Mouse (Mus musculus) neural tube, embryonic 15.5 days (tissue): ENCODE results near the gene Arl14. TPM values are rescaled to one million over a fixed set of nuclear protein-coding genes. Genes with fewer than 3 reads are reported as not detected.

Experiments
- ATAC-seq: fragments of 200-750 bp; cut with Nextera tagmentation; 2 replicates; pipeline ENCODE4 v1.8.0; 2017; ENCODE audit warnings: mild to moderate bottlenecking, moderate TSS enrichment, moderate library complexity; ENCODE audit not compliant: low FRiP score
- H3K27ac ChIP-seq: fragments of 300-500 bp; sonication (generic); replicated peaks from 2 replicates; pipeline ENCODE4 v1.5.1; 2015; ENCODE audit warnings: mild to moderate bottlenecking, inconsistent platforms
- H3K27me3 ChIP-seq: fragments of 300-500 bp; sonication (generic); replicated peaks from 2 replicates; pipeline ENCODE4 v1.6.1; 2015; ENCODE audit warnings: inconsistent platforms
- H3K36me3 ChIP-seq: fragments of 300-500 bp; sonication (generic); 2 replicates; pipeline ENCODE4 v1.6.1; 2015; ENCODE audit warnings: inconsistent platforms
- H3K4me1 ChIP-seq: fragments of 300-500 bp; sonication (generic); 2 replicates; pipeline ENCODE4 v1.6.1; 2015; ENCODE audit warnings: inconsistent platforms
- H3K4me2 ChIP-seq: fragments of 300-500 bp; sonication (generic); 2 replicates; pipeline ENCODE4 v1.6.1; 2015; ENCODE audit warnings: inconsistent platforms, mild to moderate bottlenecking, moderate library complexity
- H3K4me3 ChIP-seq: fragments of 300-500 bp; sonication (generic); replicated peaks from 2 replicates; pipeline ENCODE4 v1.5.1; 2015; ENCODE audit warnings: mild to moderate bottlenecking, inconsistent platforms
- H3K9ac ChIP-seq: fragments of 300-500 bp; sonication (generic); replicated peaks from 2 replicates; pipeline ENCODE4 v1.6.1; 2015; ENCODE audit warnings: mild to moderate bottlenecking, inconsistent platforms
- H3K9me3 ChIP-seq: fragments of 300-500 bp; sonication (generic); replicated peaks from 2 replicates; pipeline ENCODE4 v1.6.1; 2016; ENCODE audit warnings: inconsistent platforms
- WGBS: fragments of 180-500 bp; shearing (Covaris S2); methylation state at CpG from one replicate; pipeline ENCODE4 v1.1.7; 2015; ENCODE audit warnings: mixed read lengths; 5-methylcytosine and 5-hydroxymethylcytosine counted together
- polyA plus RNA-seq: library from polyadenylated mRNA; unstranded; fragments of >200 nt; fragmentation: Nextera tagmentation; extraction: Ambion mirVana; gene quantifications from 2 replicates; pipeline ENCODE4 v1.2.1, GENCODE M21; 2015

The Arl14 gene
- polyA plus RNA-seq: not detected in 2 replicates

GRCm38 (mm10) chr3:69221806-69222501 lies at the start of gene Arl14:
Gene Arl14, plus strand, starts transcription at chr3:69222419.
- H3K9ac ChIP-seq: no peak within 1 kb of the TSS
- H3K27me3 ChIP-seq: no peaks in the 10 kb centered on the region
- no peaks in the 10 kb centered on the region for H3K9me3 ChIP-seq
- no peak within 1 kb of the TSS for H3K4me2 ChIP-seq
- 83% methylated on average over 8 of the region's 8 CpGs for WGBS
- no peaks in the 10 kb centered on the region for H3K36me3 ChIP-seq
- no peak within 1 kb of the TSS for H3K27ac ChIP-seq
- no peak for ATAC-seq
- no peaks in the 10 kb centered on the region for H3K4me1 ChIP-seq
- no peak within 1 kb of the TSS for H3K4me3 ChIP-seq

GRCm38 (mm10) chr3:69175229-69175628 lies 47.0 kb upstream of the Arl14 start:
- Histone ChIP-seq H3K4me2 (no peak overlapping the region), H3K9me3 (no peaks in the 10 kb centered on the region), H3K36me3 (no peaks in the 10 kb centered on the region), H3K27ac (no peak overlapping the region), H3K9ac (no peak overlapping the region), H3K4me1 (peaks cover 6% of the 10 kb centered on the region; the same call in 1 of the 2 replicates), H3K4me3 (no peak overlapping the region), H3K27me3 (no peaks in the 10 kb centered on the region)
- WGBS: 11% methylated on average over 1 of the region's 1 CpGs
- no peak for ATAC-seq

GRCm38 (mm10) chr3:69177168-69177797 lies 44.9 kb upstream of the Arl14 start:
- ATAC-seq: no peak
- Histone ChIP-seq H3K9ac (no peak overlapping the region), H3K9me3 (no peaks in the 10 kb centered on the region), H3K27ac (no peak overlapping the region), H3K4me3 (no peak overlapping the region), H3K4me2 (no peak overlapping the region), H3K4me1 (peaks cover 6% of the 10 kb centered on the region; the same call in 1 of the 2 replicates), H3K36me3 (no peaks in the 10 kb centered on the region), H3K27me3 (no peaks in the 10 kb centered on the region)
- 63% methylated on average over 15 of the region's 15 CpGs for WGBS

GRCm38 (mm10) chr3:69177914-69178313 lies 44.3 kb upstream of the Arl14 start:
- H3K4me3 ChIP-seq: no peak overlapping the region
- H3K27ac ChIP-seq: no peak overlapping the region
- H3K9ac ChIP-seq: no peak overlapping the region
- H3K27me3 ChIP-seq: no peaks in the 10 kb centered on the region
- no peaks in the 10 kb centered on the region for H3K9me3 ChIP-seq
- 0 out of 2 replicates have a peak overlapping the region, but pooled peaks have one; percentile 9 for H3K4me2 ChIP-seq
- ATAC-seq: no peak
- no peaks in the 10 kb centered on the region for H3K36me3 ChIP-seq
- H3K4me1 ChIP-seq: peaks cover 6% of the 10 kb centered on the region; the same call in 1 of the 2 replicates

- Histone ChIP-seq H3K9me3 (no peaks in the 10 kb centered on the region), H3K4me1 (peaks cover 6% of the 10 kb centered on the region; the same call in 1 of the 2 replicates), H3K27me3 (no peaks in the 10 kb centered on the region), H3K36me3 (no peaks in the 10 kb centered on the region), H3K4me3 (no peak overlapping the region), H3K4me2 (0 out of 2 replicates have a peak overlapping the region, but pooled peaks have one; percentile 9), H3K27ac (no peak overlapping the region), H3K9ac (no peak overlapping the region)
- peak; percentile 73; the same call in 1 of the 2 replicates for ATAC-seq
- 39% methylated on average over 14 of the region's 14 CpGs for WGBS
Measured at GRCm38 (mm10) chr3:69178365-69179004, 43.7 kb upstream of the Arl14 start.

- H3K9me3 ChIP-seq: no peaks in the 10 kb centered on the region
- no peak overlapping the region for H3K4me3 ChIP-seq
- no peaks in the 10 kb centered on the region for H3K36me3 ChIP-seq
- H3K9ac ChIP-seq: no peak overlapping the region
- H3K4me1 ChIP-seq: peaks cover 6% of the 10 kb centered on the region; the same call in 1 of the 2 replicates
- H3K27me3 ChIP-seq: no peaks in the 10 kb centered on the region
- WGBS: 90% methylated on average over 8 of the region's 8 CpGs
- H3K4me2 ChIP-seq: no peak overlapping the region
- no peak overlapping the region for H3K27ac ChIP-seq
- ATAC-seq: no peak
Measured at GRCm38 (mm10) chr3:69181531-69181930, 40.7 kb upstream of the Arl14 start.

GRCm38 (mm10) chr3:69182225-69182624 lies 40.0 kb upstream of the Arl14 start:
- Histone ChIP-seq H3K4me1 (peaks cover 6% of the 10 kb centered on the region; the same call in 1 of the 2 replicates), H3K9me3 (no peaks in the 10 kb centered on the region), H3K27me3 (no peaks in the 10 kb centered on the region), H3K27ac (no peak overlapping the region), H3K36me3 (no peaks in the 10 kb centered on the region), H3K9ac (no peak overlapping the region), H3K4me3 (no peak overlapping the region), H3K4me2 (no peak overlapping the region)
- no peak for ATAC-seq

GRCm38 (mm10) chr3:69185244-69185643 lies 37.0 kb upstream of the Arl14 start:
- H3K9ac ChIP-seq: no peak overlapping the region
- H3K4me3 ChIP-seq: no peak overlapping the region
- H3K27ac ChIP-seq: no peak overlapping the region
- no peaks in the 10 kb centered on the region for H3K27me3 ChIP-seq
- 86% methylated on average over 7 of the region's 7 CpGs for WGBS
- no peak overlapping the region for H3K4me2 ChIP-seq
- no peaks in the 10 kb centered on the region for H3K36me3 ChIP-seq
- H3K4me1 ChIP-seq: no peaks in the 10 kb centered on the region
- ATAC-seq: no peak
- no peaks in the 10 kb centered on the region for H3K9me3 ChIP-seq

- Histone ChIP-seq H3K4me1 (no peaks in the 10 kb centered on the region), H3K4me2 (no peak overlapping the region), H3K4me3 (no peak overlapping the region), H3K9ac (no peak overlapping the region), H3K9me3 (no peaks in the 10 kb centered on the region), H3K27ac (no peak overlapping the region), H3K36me3 (no peaks in the 10 kb centered on the region), H3K27me3 (no peaks in the 10 kb centered on the region)
- no peak for ATAC-seq
- WGBS: 86% methylated on average over 4 of the region's 4 CpGs
Measured at GRCm38 (mm10) chr3:69186031-69186430, 36.2 kb upstream of the Arl14 start.

GRCm38 (mm10) chr3:69186643-69187042 lies 35.6 kb upstream of the Arl14 start:
- Histone ChIP-seq H3K4me2 (no peak overlapping the region), H3K9ac (no peak overlapping the region), H3K27ac (no peak overlapping the region), H3K27me3 (no peaks in the 10 kb centered on the region), H3K4me3 (no peak overlapping the region), H3K4me1 (no peaks in the 10 kb centered on the region), H3K9me3 (no peaks in the 10 kb centered on the region), H3K36me3 (no peaks in the 10 kb centered on the region)
- WGBS: 74% methylated on average over 16 of the region's 16 CpGs
- ATAC-seq: no peak

- Histone ChIP-seq H3K9ac (no peak overlapping the region), H3K36me3 (no peaks in the 10 kb centered on the region), H3K27me3 (no peaks in the 10 kb centered on the region), H3K4me3 (no peak overlapping the region), H3K9me3 (no peaks in the 10 kb centered on the region), H3K27ac (no peak overlapping the region), H3K4me1 (0 out of 2 replicates have a peak, but pooled peaks cover 4% of the 10 kb centered on the region), H3K4me2 (no peak overlapping the region)
- ATAC-seq: no peak
- 91% methylated on average over 3 of the region's 3 CpGs for WGBS
Measured at GRCm38 (mm10) chr3:69192995-69193394, 29.2 kb upstream of the Arl14 start.

GRCm38 (mm10) chr3:69194496-69194895 lies 27.7 kb upstream of the Arl14 start:
- Histone ChIP-seq H3K4me2 (no peak overlapping the region), H3K9me3 (no peaks in the 10 kb centered on the region), H3K4me3 (no peak overlapping the region), H3K4me1 (0 out of 2 replicates have a peak, but pooled peaks cover 4% of the 10 kb centered on the region), H3K36me3 (no peaks in the 10 kb centered on the region), H3K9ac (no peak overlapping the region), H3K27me3 (no peaks in the 10 kb centered on the region), H3K27ac (no peak overlapping the region)
- 65% methylated on average over 9 of the region's 9 CpGs for WGBS
- ATAC-seq: no peak
